Mouse (Mus musculus) left cerebral cortex, adult 11 months (tissue): Measurements from ENCODE around the gene Spata45.

Experiments used
- DNase-seq: peaks from one replicate; pipeline ENCODE4 v3.0.0; 2022; ENCODE audit warnings: low spot score

The Spata45 gene

GRCm38 (mm10) chr1:191041352-191041751 is 4.9 kb downstream of the Spata45 start:
- DNase-seq, result no peak

- no peak for DNase-seq
Measured at GRCm38 (mm10) chr1:191042106-191042505, 5.7 kb downstream of the Spata45 start.

GRCm38 (mm10) chr1:191042688-191043087 is 6.2 kb downstream of the Spata45 start:
- DNase-seq, result no peak

GRCm38 (mm10) chr1:191045264-191045663 is 8.8 kb downstream of the Spata45 start:
- no peak for DNase-seq

- DNase-seq, result no peak
Measured at GRCm38 (mm10) chr1:191046231-191046824, 9.9 kb downstream of the Spata45 start.

- DNase-seq, result no peak
Measured at GRCm38 (mm10) chr1:191053555-191053954, 17.1 kb downstream of the Spata45 start.

GRCm38 (mm10) chr1:191054870-191055532 is 18.6 kb downstream of the Spata45 start:
- no peak for DNase-seq

GRCm38 (mm10) chr1:191055533-191055873 is 19.1 kb downstream of the Spata45 start:
- DNase-seq, result no peak

GRCm38 (mm10) chr1:191057461-191057860 is 21.0 kb downstream of the Spata45 start:
- DNase-seq, result no peak

GRCm38 (mm10) chr1:191062241-191062780 is 25.9 kb downstream of the Spata45 start:
- DNase-seq, result no peak

GRCm38 (mm10) chr1:191062781-191063485 is 26.5 kb downstream of the Spata45 start, which contains the start of the genes Tatdn3 and Nsl1:
Gene Tatdn3 (minus strand): TSS chr1:191062932.
Gene Nsl1 (plus strand): TSS chr1:191063012.
- DNase-seq, result peak; percentile 66

- DNase-seq, result no peak
Measured at GRCm38 (mm10) chr1:191063700-191064099, 27.3 kb downstream of the Spata45 start.

GRCm38 (mm10) chr1:191064535-191064934 is 28.1 kb downstream of the Spata45 start:
- no peak for DNase-seq

- DNase-seq, result no peak
Measured at GRCm38 (mm10) chr1:191065188-191065587, 28.7 kb downstream of the Spata45 start.

GRCm38 (mm10) chr1:191068377-191068776 is 31.9 kb downstream of the Spata45 start:
- no peak for DNase-seq

GRCm38 (mm10) chr1:191070259-191070658 is 33.8 kb downstream of the Spata45 start:
- DNase-seq, result no peak

GRCm38 (mm10) chr1:191071613-191072012 is 35.2 kb downstream of the Spata45 start:
- no peak for DNase-seq

GRCm38 (mm10) chr1:191072329-191072913 is 36.0 kb downstream of the Spata45 start:
- no peak for DNase-seq

- DNase-seq, result peak; percentile 26
Measured at GRCm38 (mm10) chr1:191073001-191073400, 36.6 kb downstream of the Spata45 start.

GRCm38 (mm10) chr1:191073486-191073885 is 37.0 kb downstream of the Spata45 start:
- no peak for DNase-seq

GRCm38 (mm10) chr1:191075199-191075883 is 38.9 kb downstream of the Spata45 start:
- no peak for DNase-seq

- DNase-seq, result no peak
Measured at GRCm38 (mm10) chr1:191083230-191083629, 46.8 kb downstream of the Spata45 start.
